Mouse (Mus musculus) heart, embryonic 13.5 days (tissue): ENCODE data around the gene Ncf4. TPM values are rescaled to one million over a fixed set of nuclear protein-coding genes. Genes with fewer than 3 reads are reported as not detected.
"Not testable (repeated sequence)": the region's sequence is repeated elsewhere in the genome, so short reads cannot be mapped to it uniquely, and the experiment has no call there.

Experiments used
- ATAC-seq: fragments of 200-750 bp; cut with Nextera tagmentation; 2 replicates; pipeline ENCODE4 v1.8.0; 2017; ENCODE audit warnings: moderate TSS enrichment; ENCODE audit not compliant: insufficient number of reproducible peaks, low FRiP score, low TSS enrichment; ENCODE audit errors: extremely low read depth
- H3K27ac ChIP-seq: fragments of 300-500 bp; sonication (generic); replicated peaks from 2 replicates; pipeline ENCODE4 v1.5.1; 2015; ENCODE audit warnings: moderate library complexity, mild to moderate bottlenecking, inconsistent platforms
- H3K27me3 ChIP-seq: fragments of 300-500 bp; sonication (generic); replicated peaks from 2 replicates; pipeline ENCODE4 v1.6.1; 2015; ENCODE audit warnings: mild to moderate bottlenecking, inconsistent platforms
- H3K36me3 ChIP-seq: fragments of 300-500 bp; sonication (generic); 2 replicates; pipeline ENCODE4 v1.6.1; 2015; ENCODE audit warnings: mild to moderate bottlenecking, inconsistent platforms
- H3K4me1 ChIP-seq: fragments of 300-500 bp; sonication (generic); 2 replicates; pipeline ENCODE4 v1.6.1; 2015; ENCODE audit warnings: inconsistent platforms
- H3K4me2 ChIP-seq: fragments of 300-500 bp; sonication (generic); 2 replicates; pipeline ENCODE4 v1.6.1; 2015; ENCODE audit warnings: inconsistent platforms, mild to moderate bottlenecking, moderate library complexity
- H3K4me3 ChIP-seq: fragments of 300-500 bp; sonication (generic); 2 replicates; pipeline ENCODE4 v1.5.1; 2015; ENCODE audit warnings: moderate library complexity, mild to moderate bottlenecking, inconsistent platforms
- H3K9ac ChIP-seq: fragments of 300-500 bp; sonication (generic); 2 replicates; pipeline ENCODE4 v1.6.1; 2015; ENCODE audit warnings: inconsistent platforms, mild to moderate bottlenecking, moderate library complexity
- H3K9me3 ChIP-seq: fragments of 300-500 bp; sonication (generic); 2 replicates; pipeline ENCODE4 v1.6.1; 2016; ENCODE audit warnings: inconsistent platforms
- WGBS: fragments of 180-500 bp; shearing (Covaris S2); methylation state at CpG from one replicate; pipeline ENCODE4 v1.1.7; 2015; ENCODE audit warnings: mixed read lengths; 5-methylcytosine and 5-hydroxymethylcytosine counted together
- polyA plus RNA-seq: library from polyadenylated mRNA; unstranded; fragments of >200 nt; fragmentation: Nextera tagmentation; extraction: Ambion mirVana; gene quantifications from 2 replicates; pipeline ENCODE4 v1.2.1, GENCODE M21; 2015

Ncf4 gene
- polyA plus RNA-seq, 1 experiment from 2014 or later = 7.5 TPM

DNA sequence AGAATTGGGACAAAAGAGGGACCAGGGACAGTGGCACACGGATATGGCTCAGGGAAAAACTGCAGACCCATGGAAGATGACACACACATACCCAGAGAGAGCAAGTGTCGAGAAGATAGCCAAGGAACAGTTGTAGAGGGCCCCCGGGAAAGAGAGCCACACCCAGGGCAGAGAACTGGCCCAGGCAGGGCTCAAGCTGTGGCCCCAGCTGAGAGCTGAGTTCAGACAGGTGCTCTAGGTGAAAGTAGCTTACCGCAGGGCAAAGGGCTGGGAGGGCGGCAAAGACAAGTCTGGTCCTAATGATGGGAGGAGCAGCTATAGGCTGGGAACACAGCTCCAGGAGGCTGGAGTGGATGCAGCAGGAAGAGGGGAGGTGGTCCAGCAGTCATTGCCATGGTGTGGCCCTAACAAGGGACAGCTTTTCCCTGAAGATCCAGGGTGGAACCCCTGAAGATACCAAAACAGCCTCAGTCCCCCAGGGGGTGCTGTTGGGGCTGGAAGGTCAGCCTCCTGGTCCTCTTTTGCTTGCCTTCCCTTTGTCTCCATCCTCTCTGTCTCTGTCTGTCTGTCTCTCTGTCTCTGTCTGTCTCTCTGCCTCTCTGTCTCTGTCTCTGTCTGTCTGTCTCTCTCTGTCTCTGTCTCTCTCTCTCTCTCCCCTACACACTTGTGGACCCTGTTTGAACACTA, 9.6 kb upstream of the Ncf4 start:
- no peak for ATAC-seq
- Histone ChIP-seq H3K36me3 (no peaks in the 10 kb centered on the region), H3K27ac (no peak overlapping the region), H3K4me1 (no peaks in the 10 kb centered on the region), H3K9ac (no peak overlapping the region), H3K9me3 (no peaks in the 10 kb centered on the region), H3K27me3 (peaks cover 14% of the 10 kb centered on the region), H3K4me2 (no peak overlapping the region), H3K4me3 (no peak overlapping the region)
- WGBS = 65% methylated on average over 5 of the region's 5 CpGs

DNA sequence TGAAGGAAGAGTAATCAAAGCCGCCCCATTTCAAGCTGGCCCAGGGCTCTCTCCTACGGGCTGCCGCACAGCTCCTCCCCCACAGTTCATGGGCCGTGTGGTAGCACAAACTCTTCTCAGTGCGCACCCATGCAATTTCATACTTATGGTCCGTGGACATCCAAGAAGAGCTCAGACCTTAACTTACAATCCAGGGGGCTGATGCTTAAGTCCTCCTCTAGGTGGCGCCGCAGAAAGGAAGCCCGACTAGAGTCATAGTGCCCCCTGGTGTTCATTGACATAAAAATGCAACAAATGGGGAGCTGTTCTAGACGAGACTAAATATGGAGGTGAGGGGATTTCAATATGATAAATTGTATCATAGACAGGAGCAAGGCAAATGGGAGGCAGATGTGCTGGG, 5.1 kb upstream of the Ncf4 start:
- Histone ChIP-seq H3K27ac (no peak overlapping the region), H3K4me2 (no peak overlapping the region), H3K4me3 (no peak overlapping the region), H3K36me3 (no peaks in the 10 kb centered on the region), H3K27me3 (peaks cover 15% of the 10 kb centered on the region), H3K9ac (no peak overlapping the region), H3K4me1 (peaks cover 20% of the 10 kb centered on the region), H3K9me3 (no peaks in the 10 kb centered on the region)
- 28% methylated on average over 10 of the region's 10 CpGs for WGBS
- no peak for ATAC-seq

DNA sequence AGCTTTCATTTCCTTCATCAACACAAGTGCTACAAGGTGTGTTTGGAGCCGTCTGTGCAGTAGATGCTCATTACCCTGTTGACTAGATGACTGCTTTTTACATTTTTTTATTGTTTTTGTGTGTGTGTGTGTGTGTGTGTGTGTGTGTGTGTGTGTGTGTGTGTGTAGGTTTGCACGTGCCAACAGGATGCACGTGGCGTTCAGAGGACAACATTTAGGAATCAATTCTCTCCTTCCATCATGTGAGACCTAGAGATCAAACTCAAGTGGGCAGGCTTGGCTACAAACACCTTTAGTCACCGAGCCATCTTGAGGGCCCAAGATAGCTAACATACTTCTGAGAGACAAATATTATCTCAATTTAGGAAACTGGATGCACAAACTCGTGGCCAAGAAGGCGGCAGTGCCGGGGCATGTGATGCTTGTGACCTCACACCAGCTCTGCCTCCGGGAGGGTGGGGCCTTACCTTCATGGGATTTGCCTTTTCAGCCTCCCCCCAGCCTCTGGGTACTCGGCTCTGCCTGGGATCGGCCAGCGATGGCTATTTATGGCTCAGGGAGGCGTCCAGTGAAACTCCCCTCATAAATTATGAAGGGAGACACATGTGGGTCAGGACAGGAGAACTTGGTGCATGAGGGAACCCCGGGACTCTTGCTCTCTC, 4.5 kb upstream of the Ncf4 start:
- Histone ChIP-seq H3K4me3 (no peak overlapping the region), H3K36me3 (no peaks in the 10 kb centered on the region), H3K4me1 (peaks cover 26% of the 10 kb centered on the region), H3K27me3 (peaks cover 20% of the 10 kb centered on the region), H3K9ac (no peak overlapping the region), H3K27ac (no peak overlapping the region), H3K4me2 (no peak overlapping the region), H3K9me3 (no peaks in the 10 kb centered on the region)
- whole genome bisulfite sequencing = 49% methylated on average over 14 of the region's 14 CpGs
- ATAC-seq = no peak

DNA sequence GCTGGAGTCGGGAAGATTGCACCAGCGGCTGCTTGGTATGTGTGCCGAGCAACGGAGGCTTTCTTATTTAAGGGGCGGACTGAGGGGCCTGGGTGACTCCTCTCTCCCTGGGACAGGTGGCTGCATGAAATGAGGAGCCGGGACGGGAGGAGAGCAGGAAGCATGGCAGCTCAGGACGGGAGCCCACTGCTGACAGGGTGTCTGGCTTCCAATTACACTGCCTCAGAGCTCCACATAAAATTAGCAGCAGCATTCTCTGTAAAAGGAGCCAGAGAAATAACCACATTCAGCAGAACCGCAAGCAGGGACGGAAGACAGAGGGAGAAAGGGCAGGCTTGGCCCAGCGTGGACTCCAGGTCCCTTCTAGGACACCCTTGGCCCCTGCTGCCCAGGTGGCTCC, 3.3 kb upstream of the Ncf4 start:
- H3K4me1 ChIP-seq = peaks cover 28% of the 10 kb centered on the region
- WGBS = 48% methylated on average over 11 of the region's 11 CpGs
- no peak overlapping the region for H3K4me2 ChIP-seq
- ATAC-seq = no peak
- no peak overlapping the region for H3K4me3 ChIP-seq
- H3K36me3 ChIP-seq = no peaks in the 10 kb centered on the region
- H3K9me3 ChIP-seq = no peaks in the 10 kb centered on the region
- H3K27ac ChIP-seq = no peak overlapping the region
- H3K9ac ChIP-seq = no peak overlapping the region
- peaks cover 31% of the 10 kb centered on the region for H3K27me3 ChIP-seq

DNA sequence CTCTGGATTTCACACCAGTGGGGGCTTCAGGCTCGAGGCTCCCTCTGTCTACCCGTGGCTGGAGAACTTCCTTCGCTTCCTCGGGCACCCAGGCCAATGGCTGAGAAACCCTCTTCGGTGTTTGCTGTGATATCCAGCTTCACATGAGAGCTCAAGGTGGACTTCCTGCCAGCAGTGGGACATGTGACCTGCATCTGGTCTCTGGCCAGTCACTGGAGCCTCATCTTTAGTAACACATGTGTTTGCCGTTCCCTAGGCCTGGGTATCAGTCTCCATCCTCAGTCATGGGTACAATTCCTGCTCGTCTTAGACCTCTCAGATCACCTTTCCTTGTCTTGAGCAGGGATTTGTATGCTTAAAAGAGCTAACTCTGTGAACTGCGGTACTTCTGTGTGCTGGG, 1.5 kb upstream of the Ncf4 start:
- peaks cover 41% of the 10 kb centered on the region for H3K4me1 ChIP-seq
- no peak overlapping the region for H3K4me3 ChIP-seq
- no peaks in the 10 kb centered on the region for H3K9me3 ChIP-seq
- no peak overlapping the region for H3K4me2 ChIP-seq
- no peak for ATAC-seq
- H3K36me3 ChIP-seq = no peaks in the 10 kb centered on the region
- H3K9ac ChIP-seq = no peak overlapping the region
- H3K27ac ChIP-seq = no peak overlapping the region
- peaks cover 34% of the 10 kb centered on the region for H3K27me3 ChIP-seq
- 71% methylated on average over 8 of the region's 8 CpGs for WGBS

DNA sequence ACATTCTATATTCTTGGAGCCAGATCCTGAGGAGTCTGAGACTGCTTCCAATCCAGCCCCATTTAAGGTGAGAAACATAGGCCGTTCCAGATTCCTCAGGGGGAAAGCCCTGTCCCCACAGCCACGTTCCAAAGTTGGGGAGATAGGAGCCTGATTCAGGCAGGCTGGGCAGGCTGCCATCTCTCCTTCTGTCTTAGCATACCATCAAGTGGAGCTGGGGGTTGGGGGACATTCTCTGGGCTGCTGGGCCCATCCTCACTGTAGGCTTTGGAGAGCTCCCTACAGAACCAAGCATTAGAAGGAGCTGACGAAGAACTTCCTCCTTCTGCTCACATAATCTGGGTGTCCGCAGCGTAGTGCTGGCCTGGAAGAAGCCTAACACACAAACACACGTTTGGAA, 827 bp upstream of the Ncf4 start:
- peak overlapping the region; percentile 24; the same call in 1 of the 2 replicates for H3K27ac ChIP-seq
- no peaks in the 10 kb centered on the region for H3K9me3 ChIP-seq
- 42% methylated on average over 6 of the region's 6 CpGs for WGBS
- no peak for ATAC-seq
- no peak overlapping the region for H3K4me3 ChIP-seq
- no peak overlapping the region for H3K4me2 ChIP-seq
- no peaks in the 10 kb centered on the region for H3K36me3 ChIP-seq
- H3K4me1 ChIP-seq = peaks cover 41% of the 10 kb centered on the region
- 0 out of 2 replicates have a peak overlapping the region, but pooled peaks have one; percentile 40 for H3K9ac ChIP-seq
- H3K27me3 ChIP-seq = peaks cover 32% of the 10 kb centered on the region

DNA sequence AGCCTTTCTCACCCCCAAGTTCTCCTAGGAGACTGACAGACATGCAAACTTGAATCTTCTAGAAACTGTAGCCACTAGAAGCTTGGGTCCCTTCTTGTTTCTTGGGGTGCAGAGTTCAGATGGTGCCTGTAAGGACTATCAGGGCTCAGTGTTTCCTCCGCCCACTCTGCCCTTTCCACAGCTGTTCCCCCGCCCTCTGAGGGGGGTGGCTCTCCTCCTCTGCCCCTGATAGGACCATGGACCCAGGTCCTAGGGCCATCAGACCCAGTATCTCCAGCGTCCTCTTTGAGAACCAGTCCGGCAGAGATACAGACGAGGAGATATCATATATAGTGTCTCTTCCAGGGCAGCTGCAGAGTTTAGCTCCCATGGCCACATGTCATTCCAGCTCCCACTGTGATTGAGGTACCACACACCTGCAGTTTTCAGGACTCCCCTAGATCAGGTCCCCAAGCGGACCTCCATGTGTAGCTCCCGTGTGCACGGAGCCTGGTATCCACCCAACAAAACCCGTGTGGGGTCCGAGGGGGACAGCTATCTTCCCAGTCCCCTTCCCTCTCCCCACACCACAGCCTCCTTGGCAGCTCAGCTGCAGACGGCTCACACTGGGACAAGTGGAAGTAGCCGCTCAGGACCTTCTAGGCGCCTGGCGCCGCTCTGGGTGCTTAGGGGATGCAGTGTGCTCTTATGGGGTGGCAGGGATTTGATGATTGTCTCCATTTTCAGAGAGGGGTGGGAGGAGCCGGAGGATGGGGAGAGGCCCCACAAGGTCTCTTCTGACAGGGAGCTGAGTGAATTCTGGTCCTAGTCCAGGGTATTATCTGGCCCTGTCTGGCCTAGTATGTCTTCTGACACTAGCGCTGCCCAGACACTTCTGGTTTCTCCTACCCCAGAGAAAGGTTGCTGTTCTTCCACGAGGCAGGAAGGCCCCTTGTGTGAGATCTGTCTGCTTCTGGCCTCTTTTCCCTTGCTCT, 1.8 kb downstream of the Ncf4 start:
- peaks cover 33% of the 10 kb centered on the region for H3K27me3 ChIP-seq
- no peak overlapping the region for H3K4me3 ChIP-seq
- 0 out of 2 replicates have a peak overlapping the region, but pooled peaks have one; percentile 12 for H3K9ac ChIP-seq
- 0 out of 2 replicates have a peak overlapping the region, but pooled peaks have one; percentile 3 for H3K27ac ChIP-seq
- 58% methylated on average over 18 of the region's 18 CpGs for WGBS
- H3K4me2 ChIP-seq = no peak overlapping the region
- H3K4me1 ChIP-seq = peaks cover 36% of the 10 kb centered on the region
- H3K9me3 ChIP-seq = no peaks in the 10 kb centered on the region
- no peak for ATAC-seq
- H3K36me3 ChIP-seq = no peaks in the 10 kb centered on the region

DNA sequence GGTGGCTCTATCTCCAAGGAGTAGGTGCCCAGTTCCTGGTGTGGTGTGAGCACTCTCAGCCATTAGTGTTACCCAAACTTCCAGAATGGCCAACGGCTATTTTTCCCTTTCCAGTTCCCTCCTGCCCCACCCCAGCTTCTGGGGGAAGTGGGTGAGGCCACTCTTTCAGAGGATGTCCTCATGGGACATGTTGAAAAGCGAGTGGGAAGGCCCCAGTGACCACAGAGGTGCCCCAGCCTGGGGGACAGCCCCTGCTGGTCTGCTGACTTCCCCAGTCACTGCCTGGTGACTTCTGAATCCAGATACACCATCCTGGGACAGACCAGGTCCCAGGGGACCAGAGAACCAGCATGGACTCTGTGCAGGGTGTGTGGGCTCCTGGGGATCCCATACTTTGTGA, 3.1 kb downstream of the Ncf4 start:
- no peak overlapping the region for H3K4me2 ChIP-seq
- peaks cover 45% of the 10 kb centered on the region for H3K27me3 ChIP-seq
- WGBS = 50% methylated on average over 2 of the region's 2 CpGs
- no peak overlapping the region for H3K9ac ChIP-seq
- no peak overlapping the region for H3K27ac ChIP-seq
- H3K9me3 ChIP-seq = no peaks in the 10 kb centered on the region
- H3K4me1 ChIP-seq = peaks cover 36% of the 10 kb centered on the region
- no peak for ATAC-seq
- no peaks in the 10 kb centered on the region for H3K36me3 ChIP-seq
- no peak overlapping the region for H3K4me3 ChIP-seq

DNA sequence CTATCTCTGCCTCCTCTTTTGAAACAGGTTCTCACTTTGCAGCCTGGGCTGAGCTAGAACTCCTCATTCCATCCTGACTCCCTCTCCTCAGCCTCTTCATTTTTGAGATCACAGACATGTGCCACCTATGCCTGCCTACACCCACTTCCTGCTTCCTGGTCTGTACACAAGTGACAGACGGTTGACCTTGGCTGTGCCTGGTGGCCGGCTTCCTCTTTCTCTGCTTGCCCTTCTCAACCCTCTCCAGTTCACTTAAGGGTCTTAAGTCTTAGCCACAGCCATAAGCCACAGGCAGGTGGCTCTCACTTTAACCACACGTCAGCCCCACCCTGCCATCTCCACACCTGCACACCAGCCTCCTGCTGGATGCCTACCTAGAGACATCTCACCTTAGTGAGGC, 3.8 kb downstream of the Ncf4 start:
- Histone ChIP-seq H3K4me1 (peaks cover 31% of the 10 kb centered on the region), H3K27ac (no peak overlapping the region), H3K27me3 (peaks cover 53% of the 10 kb centered on the region), H3K4me2 (no peak overlapping the region), H3K9ac (no peak overlapping the region), H3K4me3 (no peak overlapping the region), H3K36me3 (no peaks in the 10 kb centered on the region), H3K9me3 (no peaks in the 10 kb centered on the region)
- 55% methylated on average over 3 of the region's 3 CpGs for WGBS
- no peak for ATAC-seq

DNA sequence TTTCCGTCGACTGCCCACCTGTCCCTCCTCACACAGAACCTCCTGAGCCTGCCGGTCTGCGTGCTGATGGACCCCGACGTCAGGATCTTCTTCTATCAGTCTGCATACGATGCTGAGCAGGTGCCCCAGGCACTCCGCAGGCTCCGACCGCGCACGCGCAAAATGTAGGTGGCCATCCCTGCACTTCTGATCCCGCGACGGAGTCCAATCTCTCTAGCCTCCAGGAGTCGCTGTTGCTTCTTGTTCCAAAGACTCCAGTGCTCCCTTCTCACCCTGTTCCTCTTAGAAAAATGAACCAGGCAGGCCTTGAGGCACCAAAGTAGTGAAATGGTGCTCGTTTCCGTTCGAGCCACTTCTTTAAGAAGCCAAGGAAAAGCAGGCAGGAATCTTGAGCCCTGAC, 10.2 kb downstream of the Ncf4 start:
- Histone ChIP-seq H3K9ac (no peak overlapping the region), H3K4me3 (no peak overlapping the region), H3K9me3 (no peaks in the 10 kb centered on the region), H3K27ac (no peak overlapping the region), H3K4me1 (peaks cover 14% of the 10 kb centered on the region), H3K4me2 (no peak overlapping the region), H3K27me3 (peaks cover 51% of the 10 kb centered on the region), H3K36me3 (no peaks in the 10 kb centered on the region)
- ATAC-seq = no peak
- 22% methylated on average over 20 of the region's 20 CpGs for WGBS

DNA sequence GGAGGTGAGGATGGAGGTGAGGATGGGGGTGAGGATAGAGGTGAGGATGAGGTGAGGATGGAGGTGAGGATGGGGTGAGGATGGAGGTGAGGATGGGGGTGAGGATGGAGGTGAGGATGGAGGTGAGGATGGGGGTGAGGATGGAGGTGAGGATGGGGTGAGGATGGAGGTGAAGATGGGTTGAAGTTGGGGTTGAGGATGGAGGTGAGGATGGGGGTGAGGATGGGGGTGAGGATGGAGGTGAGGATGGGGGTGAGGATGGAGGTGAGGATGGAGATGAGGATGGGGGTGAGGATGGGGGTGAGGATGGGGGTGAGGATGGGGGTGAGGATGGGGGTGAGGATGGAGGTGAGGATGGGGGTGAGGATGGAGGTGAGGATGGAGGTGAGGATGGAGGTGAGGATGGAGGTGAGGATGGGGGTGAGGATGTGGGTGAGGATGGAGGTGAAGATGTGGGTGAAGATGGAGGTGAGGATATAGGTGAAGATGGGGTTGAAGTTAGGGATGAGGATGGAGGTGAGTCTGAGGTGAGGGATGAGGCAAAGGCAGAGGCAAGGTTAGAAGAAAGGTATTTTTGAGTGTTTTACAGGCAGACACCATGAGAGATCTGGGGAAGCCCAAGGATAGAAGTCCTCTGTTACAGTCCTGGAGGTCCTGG, 12.1 kb downstream of the Ncf4 start:
- Histone ChIP-seq H3K4me1 (peaks cover 14% of the 10 kb centered on the region), H3K27me3 (peaks cover 42% of the 10 kb centered on the region)
- H3K9ac ChIP-seq, H3K27ac ChIP-seq, H3K9me3 ChIP-seq, ATAC-seq, H3K4me2 ChIP-seq, H3K4me3 ChIP-seq, H3K36me3 ChIP-seq: not testable (repeated sequence)
